Mouse (Mus musculus) cerebellum, adult 2 months (tissue): ENCODE results near the gene C2cd2l.

Experiments
- CTCF ChIP-seq: fragments of 200-500 bp; IDR thresholded peaks from 2 replicates; pipeline ENCODE4 v1.5.1; 2011; ENCODE audit warnings: low read depth, mild to moderate bottlenecking, control low read depth, low read length, moderate library complexity, borderline replicate concordance; ENCODE audit not compliant: insufficient read depth
- POLR2A ChIP-seq: fragments of 200-500 bp; IDR thresholded peaks from 2 replicates; pipeline ENCODE4 v1.6.1; 2011; ENCODE audit warnings: low read length, control low read depth, borderline replicate concordance; ENCODE audit not compliant: insufficient read depth

GRCm38 (mm10) chr9:44361190-44361917, 41.3 kb upstream of the C2cd2l start, which contains the start of gene Vps11:
- TF ChIP-seq CTCF (no peak), POLR2A (peak; percentile 97)
